Mouse (Mus musculus) C3H10T1/2 (cell line): ENCODE measurements around the gene Rbx1. TPM values are rescaled to one million over a fixed set of nuclear protein-coding genes. Genes with fewer than 3 reads are reported as not detected.

ENCODE experiments used
- polyA plus RNA-seq, 2 experiments: library from polyadenylated mRNA; unstranded; fragments of >200 nt; fragmentation: generic; extraction: Trizol; gene quantifications; one replicate each; pipeline ENCODE4 v1.2.1; 2012; ENCODE audit warnings: missing spikeins in 2 of 2

Gene Rbx1
- polyA plus RNA-seq, result 100 to 1,000 TPM; 239 to 465 TPM

DNA sequence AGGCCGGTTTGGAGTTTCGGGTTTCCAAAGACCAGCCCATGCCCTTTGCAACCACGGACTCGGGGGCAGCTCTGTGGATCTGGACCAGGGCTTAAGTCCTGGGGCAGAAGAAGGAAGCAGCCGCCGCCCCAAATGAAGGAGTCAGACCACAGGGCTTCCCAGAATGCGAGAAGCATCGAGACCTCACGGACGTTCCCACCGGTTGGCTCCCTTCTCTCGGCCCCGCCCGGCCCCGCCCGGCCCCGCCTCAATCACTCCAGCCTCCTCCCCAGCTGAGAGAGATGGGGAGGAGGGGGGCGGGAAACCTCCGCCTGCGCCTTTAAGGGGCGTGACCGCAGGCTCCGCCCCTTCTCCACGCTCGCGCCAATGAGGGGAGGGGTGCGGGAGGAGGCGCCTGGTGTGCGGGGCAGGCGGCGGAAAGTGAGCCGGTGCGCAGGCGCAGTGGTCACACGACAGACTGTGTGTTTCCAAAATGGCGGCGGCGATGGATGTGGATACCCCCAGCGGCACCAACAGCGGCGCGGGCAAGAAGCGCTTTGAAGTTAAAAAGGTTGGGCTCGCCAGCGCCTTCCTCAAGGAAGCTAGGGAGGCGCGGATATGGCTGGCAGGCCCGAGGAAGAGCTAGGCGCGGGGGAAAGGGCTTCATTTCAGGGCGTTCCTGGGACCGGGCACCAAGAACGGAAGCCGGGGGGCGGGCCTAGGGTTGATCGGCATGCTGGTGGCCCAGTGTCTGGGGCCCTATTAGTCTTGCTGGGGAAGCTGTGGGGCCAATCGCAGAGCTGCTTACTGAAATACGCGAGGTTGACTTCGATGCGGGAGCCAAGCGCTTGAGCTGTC is at the start of gene Rbx1:
Gene Rbx1, plus strand, starts transcription at position 396 of the 837 bp plus-strand sequence.

Other genes starting within 250 kb of the Rbx1 start
- under 1 TPM in 1 of 2 experiments, not detected in 1; 0.05 TPM for gene Mchr1, start 230.8 kb upstream of the Rbx1 start, polyA plus RNA-seq
- gene Slc25a17, start 105.5 kb upstream of the Rbx1 start, polyA plus RNA-seq, result 10 to 100 TPM; 14.5 to 55.1 TPM
- 100 to 1,000 TPM in 1 of 2 experiments, 10 to 100 TPM in 1; 61.0 to 115 TPM for gene St13, start 66.2 kb upstream of the Rbx1 start, polyA plus RNA-seq
- 1 to 10 TPM in 1 of 2 experiments, under 1 TPM in 1; 0.69 to 5.0 TPM for gene Xpnpep3, start 66.2 kb upstream of the Rbx1 start, polyA plus RNA-seq
- under 1 TPM in 1 of 2 experiments, not detected in 1; 0.37 TPM for gene Dnajb7, start 58.0 kb upstream of the Rbx1 start, polyA plus RNA-seq
- gene Ep300, start 119.1 kb downstream of the Rbx1 start, polyA plus RNA-seq, result 10 to 100 TPM in 1 of 2 experiments, 1 to 10 TPM in 1; 2.6 to 19.4 TPM
- gene L3mbtl2, start 197.6 kb downstream of the Rbx1 start, polyA plus RNA-seq, result 10 to 100 TPM; 14.6 TPM
- 1 to 10 TPM in 1 of 2 experiments, under 1 TPM in 1; 0.32 to 6.5 TPM for gene Chadl, start 231.0 kb downstream of the Rbx1 start, polyA plus RNA-seq